Mouse (Mus musculus): ENCODE results near the gene Brd3. TPM values are rescaled to one million over a fixed set of nuclear protein-coding genes. Genes with fewer than 3 reads are reported as not detected.

Brd3 gene
- total and polyA plus RNA-seq, 3 experiments: 10.7 to 46.9 (median 38.7) TPM

DNA sequence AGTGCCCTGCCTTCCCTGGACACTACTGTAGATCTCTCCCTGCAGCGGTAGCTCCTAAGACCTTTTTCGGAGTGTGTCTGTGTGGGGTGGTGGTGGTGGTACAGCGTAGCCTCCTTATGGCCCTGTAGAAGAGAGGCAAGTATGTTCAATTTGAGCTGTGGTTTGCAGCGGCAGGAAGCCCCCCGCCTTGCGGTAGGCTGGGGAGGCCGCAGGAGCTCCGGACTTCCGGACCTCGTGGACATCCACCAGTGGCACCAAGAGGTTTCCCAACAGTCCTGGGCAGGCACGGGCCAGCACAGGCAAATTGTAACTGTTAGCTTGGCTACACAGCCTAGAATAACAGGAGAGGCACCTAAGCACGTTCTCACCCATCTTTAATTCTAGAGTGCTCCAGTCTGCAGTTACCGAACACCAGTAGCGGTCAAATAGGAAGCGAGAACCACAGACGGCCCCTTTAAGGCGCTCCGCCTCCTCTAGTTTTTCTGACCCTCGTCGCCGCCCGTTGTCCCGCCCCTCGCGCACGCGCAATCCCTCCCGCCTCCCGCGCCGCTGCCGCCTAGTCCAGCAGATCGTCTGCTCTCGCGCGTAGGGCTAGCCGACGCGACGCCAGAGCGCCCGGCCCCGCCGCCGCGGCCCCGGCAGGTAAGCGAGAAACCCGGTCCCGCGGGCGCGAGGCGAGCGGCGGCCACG, 7.3 kb upstream of the Brd3 start, which contains the start of gene Wdr5 (continued):
- TF ChIP-seq MEF2A (IDR thresholded peaks at IDR 0.05; ENCODE audit: extremely low read depth, insufficient replicate concordance, low read depth, low read length, poor library complexity, severe bottlenecking): no peak
- TF ChIP-seq POLR2A (IDR thresholded peaks at IDR 0.05; ENCODE audit: control insufficient read depth in 1 of 2, insufficient read depth in 1 of 2, low read depth in 1 of 2, low read length in 2 of 2, poor library complexity in 1 of 2): peak; percentile 76 to 84; a peak in 3 of 4 replicates
- 0 out of 4 replicates have a peak, but pooled peaks of 1 of the 2 experiments have one; percentile 15 for TF ChIP-seq EP300 (IDR thresholded peaks at IDR 0.05; ENCODE audit: low read depth in 1 of 2, low read length in 2 of 2)
- TF ChIP-seq NELFE (IDR thresholded peaks at IDR 0.05; ENCODE audit: low read depth, low read length): peak; percentile 79
- TF ChIP-seq RCOR1 (IDR thresholded peaks at IDR 0.05; ENCODE audit: low read depth, low read length): no peak
- 0 out of 2 replicates have a peak, but pooled peaks have one; percentile 23 for TF ChIP-seq ZMIZ1 (IDR thresholded peaks at IDR 0.05; ENCODE audit: low read depth, low read length)
- TF ChIP-seq MYB (IDR thresholded peaks at IDR 0.05; ENCODE audit: low read depth, low read length): no peak
- TF ChIP-seq ZC3H11A (IDR thresholded peaks at IDR 0.05; ENCODE audit: low read depth, low read length): no peak
- TF ChIP-seq MAFK (IDR thresholded peaks at IDR 0.05; ENCODE audit: borderline replicate concordance, low read depth, low read length): no peak

DNA sequence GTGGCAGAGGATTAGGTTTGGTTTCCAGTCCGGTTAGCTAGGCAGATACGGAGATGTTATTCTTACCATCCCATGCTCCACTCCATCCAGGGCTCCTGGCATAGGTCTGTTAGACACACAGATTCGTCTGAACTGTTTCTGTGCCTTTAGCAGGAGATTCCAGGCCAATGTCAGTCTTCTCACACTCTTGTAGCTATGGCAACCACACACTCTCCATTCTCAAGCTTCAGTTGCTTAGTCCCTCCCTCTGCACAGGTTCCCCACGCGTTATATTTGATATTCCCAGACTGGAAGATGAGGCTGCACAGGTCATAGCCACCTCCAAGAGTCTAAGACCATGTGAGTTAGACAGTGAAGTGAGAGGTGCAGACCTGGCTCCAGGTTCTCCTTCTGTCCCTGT, 6.4 kb upstream of the Brd3 start:
- Histone ChIP-seq H3K4me1 (ENCODE audit: control insufficient read depth in 1 of 2, insufficient read depth in 2 of 2, low read length in 2 of 2) (peaks cover 2 to 32% of the 10 kb centered on the region in 2 experiments; a peak in 3 of 4 replicates), H3K4me3 (ENCODE audit: control insufficient read depth in 1 of 2, insufficient read depth in 1 of 2, low read depth in 2 of 2, low read length in 2 of 2) (peak overlapping the region in 1 of 2 experiments; percentile 81; a peak in 1 of 4 replicates), H3K36me3 (ENCODE audit: control insufficient read depth in 1 of 2, insufficient read depth in 2 of 2, low read length in 2 of 2) (peaks cover 2 to 9% of the 10 kb centered on the region in 2 experiments), H3K27ac (ENCODE audit: control insufficient read depth, low read depth, low read length) (peak overlapping the region; percentile 81; the same call in 1 of the 2 replicates), H3K9me3 (replicated peaks; ENCODE audit: insufficient read depth, low read length) (no peaks in the 10 kb centered on the region), H3K27me3 (ENCODE audit: control insufficient read depth in 1 of 2, insufficient read depth in 2 of 2, low read length in 2 of 2) (no peaks in the 10 kb centered on the region), H3K9ac (ENCODE audit: control insufficient read depth, low read depth, low read length, poor library complexity, severe bottlenecking) (peak overlapping the region; percentile 83), H3K79me2 (ENCODE audit: control insufficient read depth, insufficient read depth, low read length, poor library complexity) (peaks cover 32% of the 10 kb centered on the region)
- DNase-seq (ENCODE audit: low read depth, low spot score): no peak
- TF ChIP-seq EP300 (IDR thresholded peaks at IDR 0.05; ENCODE audit: low read depth in 1 of 2, low read length in 2 of 2) (no peak), ZKSCAN1 (IDR thresholded peaks at IDR 0.05; ENCODE audit: low read depth, low read length) (no peak), POLR2AphosphoS5 (IDR thresholded peaks at IDR 0.05; ENCODE audit: borderline replicate concordance, low read depth, low read length) (no peak), POLR2AphosphoS2 (IDR thresholded peaks at IDR 0.05; ENCODE audit: low read length) (no peak), ZMIZ1 (IDR thresholded peaks at IDR 0.05; ENCODE audit: low read depth, low read length) (no peak), KAT2A (conservative IDR thresholded peaks at IDR 0.05; ENCODE audit: low read depth, low read length) (no peak), MEF2A (IDR thresholded peaks at IDR 0.05; ENCODE audit: extremely low read depth, insufficient replicate concordance, low read depth, low read length, poor library complexity, severe bottlenecking) (no peak), ETS1 (IDR thresholded peaks at IDR 0.05; ENCODE audit: low read depth, low read length) (no peak), MAX (IDR thresholded peaks at IDR 0.05; ENCODE audit: low read length) (no peak), BHLHE40 (IDR thresholded peaks at IDR 0.05; ENCODE audit: borderline replicate concordance, low read depth, low read length) (no peak), USF2 (IDR thresholded peaks at IDR 0.05; ENCODE audit: borderline replicate concordance in 1 of 2, insufficient read depth in 1 of 2, low read depth in 1 of 2, low read length in 2 of 2) (no peak), RCOR1 (IDR thresholded peaks at IDR 0.05; ENCODE audit: low read depth, low read length) (no peak), RAD21 (IDR thresholded peaks at IDR 0.05; ENCODE audit: low read depth, low read length) (no peak), SMC3 (IDR thresholded peaks at IDR 0.05; ENCODE audit: low read depth, low read length) (no peak), ZC3H11A (IDR thresholded peaks at IDR 0.05; ENCODE audit: low read depth, low read length) (no peak), CTCF (IDR thresholded peaks at IDR 0.05 in 2 of 3, conservative IDR thresholded peaks at IDR 0.05 in 1 of 3; ENCODE audit: control insufficient read depth in 1 of 3, insufficient read depth in 1 of 3, low read depth in 2 of 3, low read length in 3 of 3, poor library complexity in 1 of 3, severe bottlenecking in 1 of 3) (no peak), MAZ (IDR thresholded peaks at IDR 0.05; ENCODE audit: low read depth, low read length) (no peak)

Data from MEL (cell line).